Mouse (Mus musculus): Measurements from ENCODE around the gene Snn.
A peak's percentile ranks its signal among the peaks of the same experiment; 100 is the strongest.

Gene Snn

DNA sequence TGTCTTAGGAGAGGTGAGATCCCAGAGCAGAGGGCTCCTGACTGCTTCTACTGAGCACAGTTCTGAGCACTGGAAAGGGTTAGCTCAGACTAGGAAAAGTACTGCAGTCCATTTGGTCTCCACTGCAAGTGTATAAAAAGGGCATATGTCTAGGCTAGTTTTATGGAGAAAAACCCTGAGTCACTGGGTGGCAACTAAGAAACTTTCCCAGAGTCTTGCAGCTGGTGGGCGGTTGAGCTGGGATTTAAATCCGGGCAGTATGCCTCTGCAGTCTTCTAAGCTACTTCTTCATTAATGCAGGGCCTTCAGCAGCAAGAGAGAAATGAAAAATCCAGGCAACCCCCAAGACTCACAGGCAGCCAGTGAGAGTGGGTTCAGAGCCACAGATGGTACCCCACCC lies 10.5 kb upstream of the Snn start:
- no peak for DNase-seq

DNA sequence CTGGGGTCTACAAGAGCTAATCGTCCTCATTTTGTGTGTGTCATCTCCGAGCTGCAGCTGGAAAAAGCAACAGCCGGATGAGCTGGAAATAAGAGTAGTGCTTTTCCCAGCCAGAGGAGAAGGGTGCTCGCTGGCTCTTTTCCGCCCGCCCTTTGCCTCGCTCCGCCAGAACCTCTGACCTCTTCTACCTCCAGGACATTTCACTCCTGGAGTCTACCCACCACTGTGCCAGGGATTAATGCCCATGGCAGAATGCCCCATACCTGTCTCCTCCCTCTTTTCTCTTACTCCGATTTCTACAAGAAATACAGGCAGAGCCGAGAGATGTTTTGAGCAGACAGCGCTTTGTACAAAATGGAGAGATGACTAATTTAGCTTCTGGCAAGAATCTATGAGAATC lies 9.6 kb upstream of the Snn start:
- DNase-seq, result no peak

DNA sequence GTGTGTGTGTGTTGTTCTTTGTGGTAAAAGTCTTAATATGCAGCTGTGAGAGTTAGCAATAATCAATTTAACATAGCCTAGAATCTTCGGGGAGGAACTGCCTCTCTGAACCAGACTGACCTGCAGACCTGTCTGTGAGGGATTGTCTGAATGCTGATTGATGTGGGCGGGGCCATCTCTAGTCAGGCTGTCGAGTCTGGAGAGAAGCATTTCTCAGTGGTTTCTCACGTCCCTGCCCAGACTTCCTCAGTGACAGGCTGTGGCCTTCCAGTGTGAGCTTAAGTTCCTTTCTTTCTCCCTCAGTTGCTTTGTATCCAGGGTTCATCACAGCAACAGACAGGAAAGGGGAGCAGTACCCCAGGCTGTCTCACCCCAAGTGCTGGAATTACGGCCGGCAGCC lies 6.3 kb upstream of the Snn start:
- no peak for DNase-seq

- DNase-seq, result no peak
Observed at GRCm38 (mm10) chr16:11054871-11055270, 5.9 kb upstream of the Snn start.

GRCm38 (mm10) chr16:11055916-11056315 lies 4.8 kb upstream of the Snn start:
- DNase-seq, result no peak

GRCm38 (mm10) chr16:11062794-11063721 lies 2.3 kb downstream of the Snn start:
- peak; percentile 48 for DNase-seq

DNA sequence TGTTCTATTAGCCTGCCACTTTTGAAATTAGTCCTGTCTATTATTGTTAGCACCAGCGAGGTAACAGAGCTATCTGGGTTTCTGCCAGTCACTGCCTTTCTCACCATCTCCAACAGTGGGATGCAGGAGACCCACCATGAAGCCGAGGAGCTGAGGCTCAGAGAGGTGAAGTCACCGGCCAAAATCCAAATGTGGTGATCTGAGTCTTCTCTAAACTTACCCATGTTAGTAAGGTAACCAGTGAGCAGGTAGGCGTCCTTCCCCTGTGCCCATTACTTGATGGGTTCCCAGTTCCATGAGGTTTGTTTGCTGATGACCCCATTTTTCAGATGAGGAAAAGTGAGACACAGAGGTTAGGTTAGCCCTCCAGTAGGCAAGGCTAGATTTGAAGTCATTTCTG lies 3.6 kb downstream of the Snn start:
- DNase-seq, result peak; percentile 27

DNA sequence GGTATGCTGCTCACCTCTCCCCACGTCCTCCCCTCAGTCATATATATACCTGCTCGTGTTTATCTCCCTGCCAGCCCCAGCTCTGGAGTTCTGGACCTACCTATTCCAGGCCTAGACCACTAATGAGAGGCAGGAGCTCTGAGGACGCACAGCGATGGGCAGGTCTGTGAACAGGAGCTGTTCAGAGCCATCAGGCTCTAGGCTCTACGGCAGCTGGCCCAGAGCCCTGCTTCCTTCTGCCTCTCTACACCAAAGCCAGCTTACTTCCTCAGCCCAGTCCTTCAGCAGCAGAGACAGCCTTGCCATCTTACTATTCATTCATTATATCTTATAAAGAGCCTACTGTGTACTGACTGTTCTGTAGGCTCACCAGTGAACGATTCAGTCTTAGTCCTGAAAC lies 4.0 kb downstream of the Snn start:
- peak; percentile 20 for DNase-seq

GRCm38 (mm10) chr16:11065431-11065830 lies 4.7 kb downstream of the Snn start:
- DNase-seq, result peak; percentile 34

DNA sequence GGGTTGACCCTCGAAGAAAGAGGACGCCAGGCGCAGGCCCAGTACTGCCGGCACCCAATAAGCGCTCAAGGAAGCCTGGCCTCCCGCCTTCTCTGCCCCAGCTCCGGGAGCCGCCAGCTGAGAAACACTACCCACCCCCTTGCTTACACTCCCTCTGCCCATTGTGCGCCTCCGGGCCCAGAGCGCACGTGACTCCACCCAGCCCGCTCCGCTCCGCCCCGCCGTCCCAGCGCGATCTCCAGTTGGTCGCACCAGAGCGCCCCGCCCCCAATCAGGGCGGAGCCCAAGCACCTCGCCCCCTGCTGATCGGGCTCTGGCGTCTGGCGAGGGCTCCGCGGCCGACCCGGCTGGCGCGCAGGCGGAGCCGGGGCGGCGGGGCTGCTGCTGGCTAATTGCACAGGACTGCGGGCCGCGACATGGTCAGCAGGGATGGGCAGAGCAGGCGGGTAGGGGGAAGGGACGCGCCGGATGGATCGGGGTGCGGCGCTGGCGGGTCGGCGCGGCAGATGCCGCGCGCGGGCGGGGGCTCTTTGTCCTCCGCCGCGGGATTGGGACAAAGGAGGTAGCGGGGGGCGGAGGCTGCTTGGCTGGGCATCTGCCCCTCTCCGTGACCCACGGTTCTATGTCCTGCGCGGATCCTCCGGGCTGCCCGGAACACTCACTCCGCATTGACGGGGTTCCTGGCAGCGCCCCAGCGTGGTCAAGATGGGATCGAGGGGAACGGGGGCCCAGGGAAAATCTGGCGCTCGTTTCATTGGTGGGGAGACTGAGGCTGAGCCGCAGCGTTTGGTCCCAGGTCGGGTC lies 5.5 kb downstream of the Snn start, which contains the start of gene Litaf:
Gene Litaf (minus strand): TSS at position 129 of the 804 bp plus-strand sequence.
- peak; percentile 97 for DNase-seq

DNA sequence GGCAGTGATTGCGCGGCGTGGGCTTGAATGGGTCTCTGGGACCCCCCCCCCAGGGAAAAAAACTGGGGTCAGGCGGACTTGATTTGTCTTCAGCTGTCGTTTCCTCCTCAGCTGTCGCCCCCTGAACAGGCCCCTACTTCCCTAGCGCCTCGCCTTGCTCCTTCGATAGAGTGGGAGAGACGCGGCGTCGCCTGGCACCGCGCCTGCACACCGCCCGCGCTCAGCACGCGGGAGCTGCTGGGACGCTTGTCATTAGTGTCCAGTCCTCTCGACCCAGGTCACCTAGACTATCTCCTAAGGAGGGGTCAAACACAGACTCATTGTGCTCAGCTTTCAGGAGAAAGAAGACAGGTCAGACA lies 6.1 kb downstream of the Snn start:
- DNase-seq, result peak; percentile 81

DNA sequence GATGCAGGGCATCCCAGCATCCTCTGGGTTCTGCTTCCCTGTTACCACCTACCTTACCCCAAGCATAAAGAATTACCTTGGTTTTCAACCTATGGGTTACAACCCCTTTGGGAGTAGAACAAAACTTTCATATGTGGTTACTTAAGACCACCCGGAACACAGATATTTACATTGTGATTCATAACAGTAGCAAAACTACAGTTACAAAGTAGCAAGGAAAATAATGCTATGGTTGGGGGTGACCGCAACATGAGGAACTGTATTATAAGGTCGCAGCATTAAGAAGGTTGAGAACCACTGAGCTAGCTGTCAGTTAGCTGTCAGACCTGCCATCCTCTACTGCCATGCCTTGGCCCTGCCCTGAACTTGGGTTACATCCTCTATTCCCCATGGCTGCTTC lies 7.9 kb downstream of the Snn start:
- no peak for DNase-seq

DNA sequence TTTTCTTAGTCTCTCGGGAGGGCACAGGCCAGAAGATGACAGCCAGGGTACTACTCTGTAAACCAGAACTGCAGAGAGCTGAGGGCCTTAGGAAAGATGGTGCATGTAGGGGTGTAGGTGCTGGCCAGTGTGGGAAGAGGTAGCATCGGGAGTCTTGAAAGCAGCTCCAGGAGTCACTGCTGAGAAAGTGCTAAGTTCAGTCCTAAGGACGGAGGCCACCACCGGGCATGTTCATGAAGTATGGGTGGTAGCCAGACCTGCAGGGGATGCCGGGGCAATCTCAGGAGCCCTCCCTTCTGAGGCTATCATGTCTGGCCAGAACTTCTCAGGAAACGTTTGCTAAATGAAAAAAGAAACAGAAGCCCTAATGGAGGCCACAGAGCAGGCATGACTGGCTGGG lies 8.5 kb downstream of the Snn start:
- peak; percentile 25 for DNase-seq

DNA sequence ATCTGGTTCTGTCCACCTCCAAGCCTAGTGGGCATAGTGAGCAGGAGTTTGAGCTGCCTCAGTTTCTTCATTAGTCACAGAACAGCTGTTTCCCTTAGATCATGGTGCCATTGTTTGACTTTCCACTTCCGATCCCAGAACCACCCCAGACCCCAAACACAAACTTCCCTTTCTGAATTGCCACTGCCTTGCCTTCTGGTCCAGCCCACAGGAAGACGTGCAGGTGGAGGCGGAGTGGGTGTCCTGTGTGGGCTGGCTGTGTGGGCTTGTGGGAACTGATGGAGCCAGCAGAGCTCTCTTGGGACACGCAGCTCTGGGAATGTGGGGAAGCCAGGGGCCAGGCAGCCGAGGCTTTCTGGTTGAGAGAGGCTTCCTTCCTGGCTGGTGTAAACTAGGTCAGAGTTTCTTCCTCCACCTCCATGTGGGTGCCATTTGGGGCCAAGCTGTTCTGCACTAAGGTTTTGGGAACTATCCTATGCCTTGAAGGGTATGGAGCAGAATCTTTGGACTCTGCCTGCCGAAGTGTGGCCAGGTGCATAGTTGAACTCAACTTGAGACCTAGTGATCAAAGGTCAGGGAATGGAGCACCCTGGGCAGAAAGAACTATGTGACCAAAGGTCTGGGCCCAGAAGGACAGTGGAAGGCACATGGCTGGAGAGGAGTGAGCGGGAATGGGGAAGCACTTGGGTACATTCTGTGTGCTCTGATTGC lies 9.1 kb downstream of the Snn start:
- peak; percentile 45 for DNase-seq

DNA sequence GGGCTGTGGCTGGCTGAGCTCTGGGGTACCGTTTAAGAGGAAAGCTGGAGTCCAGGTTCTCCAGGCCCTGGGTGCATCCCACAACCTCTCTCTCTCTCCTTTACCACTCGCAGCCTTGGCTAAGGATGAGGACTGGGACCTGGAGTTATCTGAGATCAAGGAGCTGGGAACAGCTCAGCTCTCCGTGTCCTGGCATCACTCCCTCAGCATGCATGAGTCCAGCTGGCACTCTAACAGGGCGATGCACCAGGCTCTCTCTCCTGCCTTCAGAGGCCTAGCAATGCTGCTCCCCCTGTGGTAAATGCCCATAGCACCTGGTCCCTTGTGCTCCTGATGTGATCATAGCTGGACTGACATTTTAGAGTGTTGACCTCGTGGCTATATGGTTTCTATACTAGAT lies 10.4 kb downstream of the Snn start:
- DNase-seq, result peak; percentile 93

DNA sequence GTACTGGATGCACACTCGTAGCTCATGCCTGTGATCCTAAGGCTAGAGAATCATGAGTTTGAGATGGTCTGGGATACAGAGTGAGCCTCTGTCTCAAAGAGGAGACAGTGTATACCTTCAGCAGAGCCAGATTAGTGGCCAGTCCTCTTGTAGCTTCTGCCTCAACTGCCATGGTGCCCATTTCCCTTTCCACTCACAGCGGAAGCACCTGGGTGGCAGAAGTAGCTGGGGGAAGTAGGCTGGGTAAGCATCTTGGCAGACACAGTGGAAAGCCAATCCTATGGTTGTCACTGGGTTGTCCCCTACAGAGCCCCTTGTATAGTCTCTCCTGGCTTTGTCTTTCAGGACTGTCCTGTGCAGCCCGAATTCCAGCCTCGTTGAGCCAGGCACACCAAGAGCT lies 11.1 kb downstream of the Snn start:
- peak; percentile 27 for DNase-seq

- peak; percentile 44 for DNase-seq
Observed at GRCm38 (mm10) chr16:11072454-11072853, 11.7 kb downstream of the Snn start.

DNA sequence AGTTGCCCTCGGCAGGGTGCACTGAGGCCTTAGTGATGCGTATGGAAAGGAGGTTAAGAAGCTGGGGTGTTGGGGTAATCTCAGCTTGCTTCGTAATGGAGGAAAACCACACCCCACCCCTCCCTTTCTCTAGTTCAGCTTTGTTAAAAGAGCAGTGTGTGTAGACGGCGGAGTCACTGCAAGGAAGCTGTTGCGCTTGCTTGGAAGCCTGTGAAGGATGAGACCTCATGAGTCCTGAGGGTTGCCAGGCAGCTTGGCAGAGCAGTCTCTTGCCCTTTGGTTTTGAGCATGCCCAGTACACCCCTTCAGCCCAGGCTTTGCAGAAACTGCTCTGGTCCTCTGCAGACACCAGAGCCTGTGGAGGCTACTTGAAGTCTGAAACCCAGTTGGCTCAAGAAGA lies 12.3 kb downstream of the Snn start:
- DNase-seq, result peak; percentile 70

DNA sequence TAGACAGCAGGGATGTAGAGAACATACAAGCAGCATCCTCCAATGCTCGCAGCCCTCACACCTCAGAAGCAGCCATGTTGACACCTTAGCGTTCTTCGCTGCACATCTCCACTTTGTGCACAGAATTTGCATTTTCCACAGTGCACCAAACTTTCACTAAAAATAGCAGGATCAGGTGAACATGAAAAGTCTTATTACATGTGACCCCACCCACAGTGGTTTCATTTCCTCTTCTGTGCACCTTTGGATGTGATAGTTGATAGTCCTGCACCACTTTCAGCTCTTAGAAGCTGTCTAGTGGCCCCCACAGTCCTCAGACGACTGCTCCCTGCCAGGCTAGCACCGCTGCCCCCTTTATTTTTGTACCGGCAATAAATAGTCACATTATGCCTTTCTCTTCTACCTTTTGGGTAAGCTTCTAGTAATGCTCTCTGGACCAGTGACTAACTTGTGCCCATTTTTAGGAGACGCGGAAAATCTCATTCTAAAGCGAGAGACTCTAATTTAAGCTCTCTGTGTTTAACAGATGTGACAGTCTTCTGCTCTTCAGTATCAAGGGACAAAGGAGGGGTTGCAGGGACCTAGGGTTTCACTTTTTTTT lies 17.0 kb downstream of the Snn start:
- no peak for DNase-seq

DNA sequence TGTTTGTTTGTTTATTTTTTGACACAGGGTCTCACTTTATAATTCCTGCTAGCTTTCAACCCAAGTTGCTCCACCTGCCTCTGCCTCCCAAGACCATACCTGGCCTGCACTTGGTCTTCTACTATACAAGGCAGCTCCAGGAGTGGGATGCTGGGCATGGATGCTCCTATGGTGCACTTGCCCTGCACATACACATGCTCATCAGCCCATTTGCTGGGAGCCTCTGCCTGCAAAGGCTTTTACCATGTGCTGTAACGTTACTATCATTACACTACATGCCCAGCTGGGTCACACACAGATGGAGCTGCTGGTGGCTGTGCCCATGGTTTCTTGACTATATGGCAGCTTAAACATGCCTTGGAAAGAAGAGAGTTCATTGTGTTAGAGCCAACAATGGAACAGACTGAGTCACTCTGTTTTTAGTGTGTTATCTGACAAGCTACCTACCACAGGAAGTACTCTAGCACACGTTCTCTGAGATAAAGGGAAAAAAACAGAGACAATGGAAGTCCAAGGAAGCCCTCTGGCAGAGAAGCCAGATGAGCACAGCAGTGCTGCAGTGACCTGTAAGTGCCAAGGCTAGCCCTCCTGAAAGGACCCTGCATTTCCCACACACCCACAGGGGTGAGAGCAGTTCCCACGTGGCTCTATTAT lies 17.6 kb downstream of the Snn start:
- no peak for DNase-seq

- no peak for DNase-seq
Observed at GRCm38 (mm10) chr16:11084181-11084580, 23.4 kb downstream of the Snn start.

DNA sequence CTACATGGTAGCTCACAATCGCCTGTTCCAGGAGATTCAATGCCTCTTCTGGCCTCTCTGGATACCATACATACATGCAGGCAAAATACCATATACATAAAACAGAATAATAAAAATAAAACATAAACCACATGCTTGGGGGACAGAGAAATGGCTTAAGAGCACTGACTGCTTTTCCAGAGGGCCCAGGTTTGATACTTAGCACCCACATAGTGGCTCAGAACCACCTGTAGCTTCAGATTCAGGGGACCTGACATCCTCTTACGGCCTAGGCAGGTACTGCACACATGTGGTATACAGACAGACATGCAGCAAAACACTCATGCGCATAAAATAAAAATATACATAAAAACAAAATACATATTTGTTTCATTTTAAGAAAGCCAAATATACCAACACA lies 25.6 kb downstream of the Snn start:
- DNase-seq, result no peak
